Mouse (Mus musculus) thymus, postnatal 10 days (tissue): ENCODE data around the gene Ncoa6.
"Not testable (repeated sequence)": the region's sequence is repeated elsewhere in the genome, so short reads cannot be mapped to it uniquely, and the experiment has no call there.

ENCODE experiments used
- DNase-seq, 2 experiments: peaks; one replicate each; pipeline ENCODE4 v3.0.0; 2021; ENCODE audit warnings: low spot score in 2 of 2

The Ncoa6 gene

GRCm38 (mm10) chr2:155473570-155474088 is at the start of gene Ncoa6:
TSS of gene Ncoa6 (minus strand) at chr2:155473894.
- DNase-seq = peak; percentile 32 to 66

DNA sequence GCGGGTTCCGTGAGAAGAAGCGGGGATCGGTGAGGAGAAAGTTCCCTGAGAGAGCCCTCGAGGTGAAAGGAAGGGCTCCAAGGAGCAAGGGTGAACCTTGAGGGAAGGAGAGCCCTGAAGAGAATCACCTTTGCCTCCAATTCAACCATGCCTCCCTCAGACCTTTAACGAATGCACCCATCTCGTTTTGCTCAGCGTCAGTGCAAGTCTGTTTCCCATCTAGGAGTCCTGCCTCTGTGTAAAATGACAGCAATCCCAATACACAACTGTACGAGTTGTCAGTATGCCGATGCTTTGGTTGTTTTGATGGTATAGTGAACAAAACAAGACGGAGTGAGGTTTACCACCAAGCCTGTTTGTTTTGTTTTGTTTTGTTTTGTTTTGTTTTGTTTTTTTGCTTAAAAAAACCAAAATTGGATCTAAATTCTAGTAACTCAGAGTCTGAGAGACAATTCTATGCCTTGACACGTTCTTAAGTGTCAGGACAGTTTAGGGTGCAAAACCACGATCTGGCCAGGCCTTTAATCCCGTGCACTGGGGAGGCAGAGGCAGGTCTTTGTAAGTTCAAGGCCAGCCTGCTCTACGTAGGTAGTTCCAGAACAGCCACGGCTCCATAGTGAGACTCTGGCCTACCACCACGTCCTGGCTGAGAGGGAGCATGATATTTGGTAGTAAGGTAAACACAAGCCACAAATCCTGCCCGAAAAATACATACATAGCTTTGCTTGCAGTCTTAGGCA is 45.0 kb upstream of the Ncoa6 start:
- DNase-seq = no peak

DNA sequence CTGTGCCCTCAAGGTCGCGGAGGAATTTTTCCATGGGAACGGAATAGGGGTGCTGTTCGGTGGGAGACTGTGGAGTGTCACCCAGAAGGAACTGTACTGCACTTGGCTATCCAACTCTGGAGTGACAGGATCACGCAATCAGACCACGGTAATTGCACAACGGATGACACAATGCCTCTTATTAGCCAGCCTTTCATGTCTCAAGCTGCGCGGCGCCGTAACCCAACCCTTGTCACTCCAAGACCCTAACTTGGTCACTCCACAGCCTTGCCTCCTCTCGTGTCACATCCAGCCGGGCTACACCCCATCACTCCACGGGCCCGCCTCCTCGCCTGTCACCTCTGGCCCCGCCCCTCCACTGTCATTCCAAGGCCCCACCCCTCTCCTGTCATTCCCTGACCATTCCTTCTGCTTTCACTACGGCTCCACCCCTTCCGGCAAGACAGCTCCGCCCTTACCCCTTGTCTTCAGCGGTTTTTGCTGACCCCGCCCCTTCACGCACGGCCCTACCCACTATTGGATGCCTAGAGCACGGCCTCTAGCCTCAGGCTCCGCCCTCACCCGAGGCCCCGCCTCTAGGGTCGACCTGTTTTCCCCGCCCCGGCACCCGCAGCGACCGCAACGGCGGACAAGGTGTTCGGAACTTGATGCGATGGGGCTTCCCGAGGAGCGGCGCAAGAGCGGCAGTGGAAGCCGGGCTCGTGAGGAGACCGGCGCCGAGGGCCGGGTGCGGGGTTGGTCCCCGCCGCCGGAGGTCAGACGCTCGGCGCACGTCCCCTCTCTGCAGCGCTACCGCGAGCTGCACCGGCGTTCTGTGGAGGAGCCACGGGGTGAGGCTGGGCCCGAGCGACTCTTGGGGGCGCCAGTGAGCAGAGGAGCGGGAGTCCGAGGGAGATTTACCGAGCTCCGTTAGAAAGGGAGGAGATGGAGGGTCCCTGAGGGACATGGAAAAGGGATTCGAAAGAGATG is 44.0 kb upstream of the Ncoa6 start, which contains the start of the genes Acss2 and Ggt7:
Acss2 (plus strand) TSS at position 494 of the 969 bp plus-strand sequence.
Ggt7 (minus strand) TSS at position 783 of the 969 bp plus-strand sequence.
- DNase-seq = peak; percentile 96

GRCm38 (mm10) chr2:155515941-155516340 is 42.2 kb upstream of the Ncoa6 start:
- DNase-seq = peak; percentile 40 to 69

- peak; percentile 86 to 94 for DNase-seq
Measured at GRCm38 (mm10) chr2:155514666-155515065, 41.0 kb upstream of the Ncoa6 start.

DNA sequence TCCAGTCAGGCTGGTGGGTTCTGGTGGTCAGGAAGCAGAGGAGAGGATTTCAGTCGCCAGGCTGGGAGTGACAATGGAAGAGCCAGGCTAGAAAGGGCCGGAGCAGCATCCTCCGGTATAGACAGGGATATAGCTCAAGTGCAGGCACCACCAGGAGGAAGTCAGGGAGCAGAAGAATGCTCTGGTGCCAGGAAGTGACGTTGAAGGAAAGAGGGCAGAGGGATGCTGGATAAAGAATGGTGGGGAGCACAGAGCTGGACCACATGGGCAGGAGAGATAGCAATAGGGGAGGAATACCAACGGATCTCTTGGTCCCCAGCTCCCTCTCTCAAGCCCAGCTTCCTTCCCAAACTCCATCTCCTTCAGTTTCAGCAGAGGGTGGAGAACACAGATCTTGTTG is 39.8 kb upstream of the Ncoa6 start:
- no peak for DNase-seq

DNA sequence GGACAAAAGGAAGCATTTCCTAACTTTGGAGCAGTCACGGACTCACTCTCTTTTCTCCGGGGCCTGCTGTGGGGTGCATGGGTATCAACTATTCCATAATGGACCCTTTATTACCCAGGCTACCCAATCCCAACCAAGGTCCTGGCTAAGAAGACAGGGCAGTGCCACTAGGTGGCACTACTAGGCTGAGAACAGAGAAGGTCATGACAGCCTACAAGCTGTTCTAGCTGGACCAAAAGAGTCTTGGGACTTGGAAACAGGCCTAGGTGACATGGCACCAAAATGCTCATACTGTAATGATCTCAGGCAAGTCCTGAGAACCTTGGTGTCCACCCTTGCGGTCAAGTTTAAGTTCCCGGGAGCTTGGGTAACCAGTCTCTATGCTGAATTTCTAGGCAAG is 38.8 kb upstream of the Ncoa6 start:
- peak; percentile 27 to 68 for DNase-seq

- DNase-seq = no peak
Measured at GRCm38 (mm10) chr2:155507721-155508470, 34.2 kb upstream of the Ncoa6 start.

DNA sequence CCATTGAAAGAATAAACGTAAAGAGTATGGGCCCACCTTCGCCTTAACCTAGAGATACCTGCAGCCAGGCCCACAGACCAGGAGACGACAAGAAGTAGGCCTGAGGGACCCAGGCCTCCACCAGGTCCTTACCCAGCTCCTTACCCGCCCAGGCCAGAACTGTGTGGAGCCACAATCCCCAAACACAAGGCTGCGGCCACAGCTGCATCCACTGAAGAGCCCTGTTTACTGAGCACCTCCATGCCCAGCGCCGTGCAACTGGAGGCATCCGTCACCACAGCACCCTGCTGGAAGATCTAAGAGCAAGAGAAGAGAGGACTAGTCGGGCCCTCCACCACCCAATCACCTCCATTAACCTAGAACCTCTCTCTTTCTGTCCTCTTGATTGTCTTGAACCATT is 32.1 kb upstream of the Ncoa6 start:
- no peak for DNase-seq

- no peak for DNase-seq
Measured at GRCm38 (mm10) chr2:155504440-155505355, 31.0 kb upstream of the Ncoa6 start.

DNA sequence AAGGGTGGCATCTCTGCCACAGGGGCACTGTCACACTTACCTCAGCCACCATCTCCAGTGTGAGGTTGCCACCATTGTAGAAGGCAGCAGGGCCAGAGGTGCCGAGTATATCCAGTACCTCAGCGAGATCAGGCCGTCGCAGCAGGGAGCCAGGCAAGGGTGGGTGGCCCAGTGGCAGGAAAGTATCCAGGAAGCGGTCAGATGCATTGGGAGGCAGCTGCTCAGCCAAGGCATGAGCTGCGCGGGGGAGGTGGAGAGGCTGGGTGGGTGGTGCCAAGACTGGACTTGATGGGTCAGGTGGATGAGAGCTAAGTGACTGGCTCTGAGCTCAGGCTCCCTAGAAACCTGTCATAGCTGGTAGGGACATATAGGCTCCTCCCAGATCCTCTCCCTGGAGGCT is 28.9 kb upstream of the Ncoa6 start:
- DNase-seq = no peak

DNA sequence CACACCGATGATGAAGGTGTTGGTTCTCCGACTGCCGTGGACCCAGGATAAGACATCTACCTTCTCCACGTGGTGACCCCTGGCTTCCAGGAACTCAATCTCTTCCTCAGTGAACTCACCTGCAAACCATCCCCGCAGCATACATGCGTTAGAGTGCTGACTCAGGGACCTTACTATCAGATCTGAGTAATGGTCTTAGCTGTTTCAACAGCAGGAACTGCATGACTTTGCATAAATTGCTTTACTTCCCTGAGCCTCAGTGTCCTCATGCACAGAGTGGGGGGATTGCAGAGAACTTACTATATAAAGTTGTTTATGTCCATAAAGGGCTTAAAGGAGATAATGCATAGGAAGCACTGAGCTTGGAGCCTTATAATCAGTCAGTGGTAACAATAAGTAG is 17.3 kb upstream of the Ncoa6 start:
- no peak for DNase-seq

DNA sequence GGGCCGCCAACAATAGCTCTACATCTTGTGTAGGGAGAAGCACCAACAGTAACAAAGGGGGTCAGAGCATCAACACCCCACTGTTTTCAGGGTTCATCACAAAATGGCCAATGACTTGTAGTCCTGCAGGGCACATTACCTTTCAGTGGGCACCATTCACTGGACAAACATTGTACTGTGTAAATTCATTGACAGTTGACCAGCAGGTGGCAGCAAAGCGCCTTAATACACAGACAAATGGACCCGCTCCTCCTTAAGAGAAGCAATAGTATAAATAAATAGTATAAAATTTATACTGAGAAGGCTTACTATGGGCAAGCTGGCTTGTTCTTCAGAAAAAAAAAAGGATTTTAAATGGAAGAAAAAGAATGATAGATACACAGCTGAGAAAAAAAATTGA is 8.3 kb upstream of the Ncoa6 start:
- DNase-seq = peak; percentile 18 to 73

DNA sequence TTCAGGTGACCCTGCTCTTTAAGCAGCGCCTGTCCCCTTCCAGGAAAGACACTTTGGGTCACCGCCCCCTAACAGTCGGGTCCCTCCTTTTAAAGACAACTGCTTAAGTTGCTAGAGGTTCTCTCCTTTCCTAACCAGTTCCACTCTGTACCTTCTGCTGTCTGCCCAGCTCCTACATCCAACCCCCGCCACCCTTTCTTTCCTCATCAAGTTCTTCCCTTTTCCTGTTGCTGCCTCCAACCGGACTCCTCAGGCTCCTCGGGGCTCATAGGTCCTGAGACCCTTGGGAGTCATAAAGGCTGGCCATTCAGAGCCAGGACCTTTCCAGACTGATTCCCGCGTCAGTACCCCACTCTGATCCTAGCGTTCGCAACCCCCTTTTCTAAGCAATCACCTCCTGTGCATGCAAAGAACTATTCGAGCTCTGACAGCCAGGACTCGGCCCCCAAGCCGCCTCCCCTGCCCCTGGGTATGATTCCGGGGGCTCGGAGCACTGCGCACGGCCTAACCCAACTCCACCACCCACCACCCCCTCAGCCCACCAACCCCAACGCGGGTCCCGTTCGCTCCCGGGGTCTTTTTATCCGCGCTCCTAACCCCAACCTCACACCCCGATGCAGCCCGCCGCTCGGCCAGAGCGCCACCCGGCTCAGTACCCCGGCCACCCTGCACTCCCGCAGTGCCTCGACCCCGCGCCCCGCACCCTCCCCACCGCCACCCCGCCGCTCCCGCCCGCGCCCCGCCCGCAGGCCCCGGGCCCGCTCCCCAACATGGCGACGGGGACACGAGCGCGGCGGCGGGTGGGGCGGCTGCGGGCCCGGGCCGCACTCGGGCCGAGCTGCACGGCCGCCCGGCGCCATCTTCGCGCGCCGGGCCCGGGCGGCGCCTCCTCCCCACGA is 774 bp downstream of the Ncoa6 start:
- peak; percentile 12 to 33 for DNase-seq

DNA sequence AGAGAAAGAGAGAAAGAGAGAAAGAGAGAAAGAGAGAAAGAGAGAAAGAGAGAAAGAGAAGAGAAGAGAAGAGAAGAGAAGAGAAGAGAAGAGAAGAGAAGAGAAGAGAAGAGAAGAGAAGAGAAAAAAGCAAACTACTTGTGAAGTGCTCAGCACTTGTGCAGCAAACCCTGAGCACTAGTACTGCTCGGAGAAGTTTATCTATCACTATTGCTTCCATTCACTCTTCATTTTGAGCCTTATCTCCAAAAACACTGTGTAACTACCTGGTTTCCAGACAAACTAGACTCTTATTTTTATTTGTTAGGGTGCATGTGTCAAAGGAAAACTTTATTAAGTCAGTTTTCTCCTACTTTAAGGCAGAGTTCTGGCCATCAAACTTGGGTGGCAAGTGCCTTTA is 6.8 kb downstream of the Ncoa6 start:
- DNase-seq = no peak

- no peak for DNase-seq
Measured at GRCm38 (mm10) chr2:155453591-155453990, 20.1 kb downstream of the Ncoa6 start.

DNA sequence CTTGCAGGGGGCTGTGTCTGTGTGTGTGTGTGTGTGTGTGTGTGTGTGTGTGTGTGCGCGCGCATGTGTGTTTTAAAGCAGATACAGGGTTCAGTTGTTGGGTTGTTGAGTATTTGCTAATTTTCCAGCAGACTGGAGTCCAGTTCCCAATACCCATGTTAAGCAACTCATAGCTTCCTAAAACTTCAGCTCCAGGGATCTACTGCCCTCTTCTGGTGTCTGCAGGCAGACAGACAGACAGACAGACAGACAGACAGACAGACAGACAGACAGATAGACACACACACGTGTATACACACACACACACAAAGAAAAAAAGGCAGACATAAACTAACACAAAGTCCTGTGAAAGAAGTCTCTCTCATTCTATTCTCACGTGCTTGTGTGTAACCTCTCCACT is 22.4 kb downstream of the Ncoa6 start:
- no peak for DNase-seq

DNA sequence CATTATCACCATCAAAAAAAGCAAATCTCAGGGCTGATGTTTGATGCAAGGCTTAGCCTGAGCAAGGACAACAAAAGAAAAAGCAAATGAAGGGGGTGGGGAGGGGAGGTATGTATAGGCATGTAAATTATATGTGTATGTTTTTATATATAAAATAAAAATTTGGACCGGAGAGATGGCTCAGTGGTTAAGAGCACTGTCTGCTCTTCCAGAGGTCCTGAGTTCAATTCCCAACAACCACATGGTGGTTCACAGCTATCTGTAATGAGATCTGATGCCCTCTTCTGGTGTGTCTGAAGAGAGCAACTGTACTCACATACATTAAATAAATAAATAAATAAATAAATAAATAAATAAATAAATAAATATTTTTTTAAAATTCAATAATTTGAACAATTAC is 25.8 kb downstream of the Ncoa6 start:
- not testable (repeated sequence) for DNase-seq

DNA sequence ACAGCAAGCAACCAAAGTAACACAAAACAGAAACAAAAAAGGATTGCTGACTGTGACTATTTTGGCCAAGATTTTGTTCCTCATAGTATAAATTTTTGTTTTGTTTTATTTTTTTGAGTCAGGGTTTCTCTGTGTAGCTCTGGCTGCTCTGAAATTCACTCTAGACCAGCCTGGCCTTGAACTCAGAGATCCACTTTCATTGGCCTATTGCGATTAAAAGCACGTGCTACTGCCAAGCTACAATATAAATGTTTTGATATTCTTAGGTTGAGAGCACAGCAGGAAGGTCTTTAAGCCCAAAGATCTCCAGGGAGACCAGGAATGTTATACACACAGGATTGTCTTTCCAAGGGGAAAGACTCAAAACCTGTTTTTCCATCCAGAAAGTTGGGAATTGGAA is 30.2 kb downstream of the Ncoa6 start:
- no peak for DNase-seq

GRCm38 (mm10) chr2:155442916-155443315 is 30.8 kb downstream of the Ncoa6 start:
- DNase-seq = no peak
